Comparison of ENCODE assay signal across 22 mouse cellular contexts in the genomic region with DNA sequence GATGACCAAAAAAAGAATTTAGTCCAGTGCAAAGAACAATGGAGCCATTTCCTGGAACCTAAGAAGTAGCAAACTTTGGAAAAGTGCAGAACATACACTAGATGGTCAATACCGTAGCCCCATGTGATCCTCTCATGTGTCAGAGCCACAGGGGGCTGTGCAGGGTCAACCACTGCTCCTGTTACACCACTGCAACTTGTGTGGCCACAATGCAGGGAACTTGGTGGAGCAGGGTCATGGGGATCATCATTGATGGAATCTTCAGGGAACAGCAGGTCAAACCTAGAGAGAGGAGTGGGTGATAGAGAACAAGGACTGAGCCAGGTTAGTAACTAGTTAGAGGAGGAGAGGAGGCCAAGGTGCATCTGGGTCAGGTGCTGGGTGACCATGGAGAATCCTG. TPM values are rescaled to one million over a fixed set of nuclear protein-coding genes. Genes with fewer than 3 reads are reported as not detected.
"Had no signal": no experiment of that assay in that cellular context is flagged by ENCODE, and none has a peak within 500 bp of the region (broad histone marks: within the 10 kb centered on the region; RNA-seq: fewer than 3 reads in every experiment).

No protein-coding gene starts in this region.

- DNase-seq: cerebellum, adult 8-10 months; cerebellum, adult 9-10 months; cerebellum, adult 9-11 months; cerebellum, postnatal 10 days; cerebellum, postnatal 14 days; cerebellum, postnatal 25 days; cerebellum, postnatal 36 days; embryo, embryonic 11 days; forebrain, postnatal 0 days; gastrocnemius, adult 2 months; gastrocnemius, postnatal 10 days; gastrocnemius, postnatal 14 days; gastrocnemius, postnatal 25 days; gastrocnemius, postnatal 36 days; heart, adult 18-20 months; heart, adult 2 months had no signal

RNA-seq across cellular contexts. Expression of a gene that starts 7.3 kb away (rescaled TPM):
- total RNA-seq: forebrain, postnatal 0 days; gastrocnemius, adult 18-20 months; gastrocnemius, adult 2 months; gastrocnemius, adult 8-10 months; gastrocnemius, postnatal 14 days; gastrocnemius, postnatal 25 days; gastrocnemius, postnatal 36 days; gastrocnemius, postnatal 4 days; heart, adult 8-10 months had no signal

RNA-seq across cellular contexts. Expression of a gene that starts 14.4 kb away (rescaled TPM):
- total RNA-seq: gastrocnemius, adult 8-10 months; gastrocnemius, postnatal 14 days; gastrocnemius, postnatal 25 days; gastrocnemius, postnatal 36 days had no signal

RNA-seq across cellular contexts. Expression of a gene that starts 41.3 kb away (rescaled TPM):
- total RNA-seq: common myeloid progenitor, adult 5-6 weeks; gastrocnemius, adult 18-20 months; gastrocnemius, adult 2 months; gastrocnemius, postnatal 14 days; gastrocnemius, postnatal 25 days; gastrocnemius, postnatal 36 days; granulocyte monocyte progenitor cell, adult 5-6 weeks had no signal
